ENCODE assay signal across 8 mouse cellular contexts in genomic region chr19:46760375-46761160, GRCm38 (mm10). TPM values are rescaled to one million over a fixed set of nuclear protein-coding genes. Genes with fewer than 3 reads are reported as not detected.
A peak's percentile ranks its signal among the peaks of the same experiment; 100 is the strongest.
DNase-seq lines count a peak whose midpoint lies in the region; ATAC-seq and TF ChIP-seq lines count a peak whose summit lies in the region.

No protein-coding gene starts in this region.

- intact Hi-C loops in heart, postnatal 14 days (cut with DNase I): loop anchor here (1.0 to 2.0 kb wide), 2 partner anchors 109 to 230 kb away; no protein-coding TSS in a partner anchor

- no peak for TF ChIP-seq POLR2A in lung, adult 2 months (IDR thresholded peaks at IDR 0.05; ENCODE audit: borderline replicate concordance, extremely low read depth, low read depth, low read length)

- ATAC-seq in forebrain, embryonic 12.5 days (ENCODE audit: low FRiP score): peak; percentile 71
- peak; percentile 72 for ATAC-seq in neural tube, embryonic 15.5 days (ENCODE audit: low FRiP score)

- peaks cover 4% of the 10 kb centered on the region for H3K36me3 ChIP-seq in E14TG2a.4 (ENCODE audit: insufficient read depth, low read length)
- H3K36me3 ChIP-seq in forebrain, embryonic 12.5 days (replicated peaks): no peaks in the 10 kb centered on the region
- H3K36me3 ChIP-seq in neural tube, embryonic 15.5 days: no peaks in the 10 kb centered on the region

- H3K4me3 ChIP-seq in E14TG2a.4 (replicated peaks; ENCODE audit: low read length): peak overlapping the region; percentile 95
- peak overlapping the region; percentile 54 for H3K4me3 ChIP-seq in brown adipose tissue, adult 24 weeks (ENCODE audit: insufficient read depth, low read depth, low read length)
- H3K4me3 ChIP-seq in forebrain, embryonic 12.5 days (replicated peaks): peak overlapping the region; percentile 84
- H3K4me3 ChIP-seq in lung, adult 2 months (replicated peaks; ENCODE audit: extremely low read depth, low read depth, low read length): peak overlapping the region; percentile 67
- H3K4me3 ChIP-seq in neural tube, embryonic 15.5 days (replicated peaks): peak overlapping the region; percentile 98

- H3K9me3 ChIP-seq in E14TG2a.4 (ENCODE audit: low read length): no peaks in the 10 kb centered on the region
- no peaks in the 10 kb centered on the region for H3K9me3 ChIP-seq in forebrain, embryonic 12.5 days
- no peaks in the 10 kb centered on the region for H3K9me3 ChIP-seq in neural tube, embryonic 15.5 days (replicated peaks)

- 18% methylated on average over 29 of the region's 29 CpGs for WGBS in forebrain, embryonic 12.5 days
- WGBS in lung, adult 2 months: 17% methylated on average over 29 of the region's 29 CpGs
- WGBS in neural tube, embryonic 15.5 days: 21% methylated on average over 27 of the region's 29 CpGs

- DNase-seq in heart, postnatal 14 days: peak; percentile 87 to 90
- DNase-seq in layer of hippocampus, adult 18-20 months (ENCODE audit: low spot score in 2 of 2): peak; percentile 72 to 94
- peak; percentile 83 for DNase-seq in lung, adult 2 months
- peak; percentile 94 for DNase-seq in testis, postnatal 10 days (ENCODE audit: low spot score)

- H3K4me1 ChIP-seq in E14TG2a.4 (replicated peaks; ENCODE audit: low read depth, low read length): peaks cover 56% of the 10 kb centered on the region
- H3K4me1 ChIP-seq in brown adipose tissue, adult 24 weeks (ENCODE audit: control insufficient read depth, insufficient read depth, insufficient read length, low read length): peaks cover 7% of the 10 kb centered on the region; the same call in 1 of the 2 replicates
- H3K4me1 ChIP-seq in forebrain, embryonic 12.5 days: peaks cover 30% of the 10 kb centered on the region
- H3K4me1 ChIP-seq in lung, adult 2 months (ENCODE audit: control insufficient read depth, insufficient read depth, low read length): peaks cover 7% of the 10 kb centered on the region; the same call in 1 of the 2 replicates
- H3K4me1 ChIP-seq in neural tube, embryonic 15.5 days: peaks cover 36% of the 10 kb centered on the region

- no peak overlapping the region for H3K9ac ChIP-seq in forebrain, embryonic 12.5 days
- H3K9ac ChIP-seq in neural tube, embryonic 15.5 days (replicated peaks): 0 out of 2 replicates have a peak overlapping the region, but pooled peaks have one; percentile 18

- H3K4me2 ChIP-seq in forebrain, embryonic 12.5 days: peak overlapping the region; percentile 96
- peak overlapping the region; percentile 99 for H3K4me2 ChIP-seq in neural tube, embryonic 15.5 days

- TF ChIP-seq CTCF in E14TG2a.4 (conservative IDR thresholded peaks at IDR 0.05; ENCODE audit: low read length): peak; percentile 55
- TF ChIP-seq CTCF in lung, adult 2 months (IDR thresholded peaks at IDR 0.05; ENCODE audit: insufficient read depth, low read length): peak; percentile 85

- peaks cover 23% of the 10 kb centered on the region for H3K27me3 ChIP-seq in E14TG2a.4 (ENCODE audit: insufficient read depth, low read length)
- H3K27me3 ChIP-seq in forebrain, embryonic 12.5 days: peaks cover 40% of the 10 kb centered on the region
- peaks cover 3% of the 10 kb centered on the region; the same call in 1 of the 2 replicates for H3K27me3 ChIP-seq in neural tube, embryonic 15.5 days (replicated peaks)

- no peak overlapping the region for H3K27ac ChIP-seq in brown adipose tissue, adult 24 weeks (replicated peaks; ENCODE audit: low read depth, low read length)
- peak overlapping the region; percentile 69 for H3K27ac ChIP-seq in forebrain, embryonic 12.5 days
- H3K27ac ChIP-seq in neural tube, embryonic 15.5 days (replicated peaks): peak overlapping the region; percentile 96

RNA-seq across cellular contexts. Expression of gene Cnnm2, which starts 0.8 kb away (rescaled TPM):
- 27.5 and 28.7 TPM in 2 replicates for polyA plus RNA-seq in brown adipose tissue, adult 24 weeks (2012; ENCODE audit: insufficient read depth, insufficient read length, missing spikeins)
- 3.6 and 3.9 TPM in 2 replicates for polyA plus RNA-seq in forebrain, embryonic 12.5 days (2016; fragmentation: Nextera tagmentation; extraction: Ambion mirVana)
- 1 to 10 TPM; 6.4 to 7.2 TPM for total RNA-seq in heart, postnatal 14 days (2021)
- total RNA-seq in layer of hippocampus, adult 18-20 months (2021): 10 to 100 TPM; 39.4 to 41.1 TPM
- 12.2 and 13.6 TPM in 2 replicates for polyA plus RNA-seq in lung, adult 2 months (2012; rRNA removed)
- 7.8 and 8.2 TPM in 2 replicates for polyA plus RNA-seq in neural tube, embryonic 15.5 days (2015; fragmentation: Nextera tagmentation; extraction: Ambion mirVana)

RNA-seq across cellular contexts. Expression of gene As3mt, which starts 53.3 kb away (rescaled TPM):
- polyA plus RNA-seq in brown adipose tissue, adult 24 weeks (2012; ENCODE audit: insufficient read depth, insufficient read length, missing spikeins): 10.1 and 13.3 TPM in 2 replicates
- 17.7 and 20.8 TPM in 2 replicates for polyA plus RNA-seq in forebrain, embryonic 12.5 days (2016; fragmentation: Nextera tagmentation; extraction: Ambion mirVana)
- total RNA-seq in heart, postnatal 14 days (2021): 10 to 100 TPM; 73.6 to 79.9 TPM
- total RNA-seq in layer of hippocampus, adult 18-20 months (2021): 10 to 100 TPM; 25.7 to 28.1 TPM
- 8.0 and 14.9 TPM in 2 replicates for polyA plus RNA-seq in lung, adult 2 months (2012; rRNA removed)
- 49.4 and 49.8 TPM in 2 replicates for polyA plus RNA-seq in neural tube, embryonic 15.5 days (2015; fragmentation: Nextera tagmentation; extraction: Ambion mirVana)
